Mouse (Mus musculus) liver, embryonic 15.5 days (tissue): Measurements from ENCODE around the gene Kcnj10. TPM values are rescaled to one million over a fixed set of nuclear protein-coding genes. Genes with fewer than 3 reads are reported as not detected.

Experiments
- ATAC-seq: fragments of 200-750 bp; cut with Nextera tagmentation; 2 replicates; pipeline ENCODE4 v1.8.0; 2017; ENCODE audit warnings: moderate number of reproducible peaks, mild to moderate bottlenecking, moderate library complexity; ENCODE audit not compliant: insufficient read depth
- H3K27ac ChIP-seq: fragments of 300-500 bp; sonication (generic); replicated peaks from 2 replicates; pipeline ENCODE4 v1.5.1; 2015; ENCODE audit warnings: mild to moderate bottlenecking, inconsistent platforms
- H3K27me3 ChIP-seq: fragments of 300-500 bp; sonication (generic); 2 replicates; pipeline ENCODE4 v1.6.1; 2015; ENCODE audit warnings: mild to moderate bottlenecking, inconsistent platforms
- H3K36me3 ChIP-seq: fragments of 300-500 bp; sonication (generic); replicated peaks from 2 replicates; pipeline ENCODE4 v1.6.1; 2015; ENCODE audit warnings: moderate library complexity, mild to moderate bottlenecking, inconsistent platforms
- H3K4me1 ChIP-seq: fragments of 300-500 bp; sonication (generic); replicated peaks from 2 replicates; pipeline ENCODE4 v1.6.1; 2015; ENCODE audit warnings: inconsistent platforms
- H3K4me2 ChIP-seq: fragments of 300-500 bp; sonication (generic); 2 replicates; pipeline ENCODE4 v1.6.1; 2015; ENCODE audit warnings: moderate library complexity, mild to moderate bottlenecking, inconsistent platforms
- H3K4me3 ChIP-seq: fragments of 300-500 bp; sonication (generic); replicated peaks from 2 replicates; pipeline ENCODE4 v1.5.1; 2015; ENCODE audit warnings: mild to moderate bottlenecking, inconsistent platforms
- H3K9ac ChIP-seq: fragments of 300-500 bp; sonication (generic); 2 replicates; pipeline ENCODE4 v1.6.1; 2015; ENCODE audit warnings: moderate library complexity, mild to moderate bottlenecking, inconsistent platforms
- H3K9me3 ChIP-seq: fragments of 300-500 bp; sonication (generic); replicated peaks from 2 replicates; pipeline ENCODE4 v1.6.1; 2016; ENCODE audit warnings: inconsistent platforms
- WGBS: fragments of 180-500 bp; shearing (Covaris S2); methylation state at CpG from one replicate; pipeline ENCODE4 v1.1.7; 2015; ENCODE audit warnings: mixed read lengths; ENCODE audit not compliant: insufficient replicate concordance; 5-methylcytosine and 5-hydroxymethylcytosine counted together
- polyA plus RNA-seq: library from polyadenylated mRNA; unstranded; fragments of >200 nt; fragmentation: Nextera tagmentation; extraction: Ambion mirVana; gene quantifications from 2 replicates; pipeline ENCODE4 v1.2.1, GENCODE M21; 2015

Kcnj10 gene
- polyA plus RNA-seq, 1 experiment from 2014 or later, result 0.09 TPM

DNA sequence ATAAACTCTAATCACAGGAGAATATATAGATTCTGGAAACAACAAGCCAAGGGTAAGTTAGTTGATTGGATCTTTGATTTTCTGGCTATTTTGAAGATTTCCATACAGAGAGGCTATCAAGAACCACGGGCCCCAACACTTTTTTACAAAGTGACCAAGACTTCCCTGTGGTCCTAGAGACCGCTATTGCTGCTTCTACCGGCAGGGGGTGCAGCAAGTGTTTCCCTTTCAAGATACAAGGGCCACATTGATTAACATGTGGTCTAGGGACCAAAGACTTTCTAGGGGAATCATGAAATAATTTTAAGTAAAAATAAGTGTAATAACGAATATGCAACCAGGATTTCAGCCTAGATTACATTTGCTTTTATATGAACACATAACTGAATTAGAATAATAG, 69.8 kb downstream of the Kcnj10 start:
- no peak overlapping the region for H3K4me2 ChIP-seq

DNA sequence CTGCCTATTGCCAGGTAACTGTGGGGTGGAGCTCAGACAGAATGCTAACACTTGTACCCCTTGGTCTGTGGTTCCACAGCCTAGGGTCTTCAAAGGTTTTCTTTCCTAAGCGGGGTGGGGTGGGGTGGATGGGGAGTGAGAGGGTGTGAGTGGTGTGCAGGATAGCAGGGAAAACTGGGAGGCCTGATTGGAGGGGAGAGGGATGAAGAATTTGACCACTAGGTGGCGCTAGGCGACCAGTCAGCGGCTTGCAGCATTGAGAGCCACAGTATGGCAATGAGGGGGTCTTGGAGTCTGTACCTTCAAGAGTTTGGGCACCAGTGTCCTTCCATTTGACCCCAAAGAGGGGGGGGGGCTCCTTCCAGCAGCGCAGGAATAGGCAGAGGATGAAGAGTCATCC, 71.2 kb downstream of the Kcnj10 start:
- Histone ChIP-seq H3K4me1 (no peaks in the 10 kb centered on the region), H3K9ac (no peak overlapping the region), H3K4me3 (no peak overlapping the region), H3K36me3 (no peaks in the 10 kb centered on the region), H3K27ac (no peak overlapping the region), H3K4me2 (no peak overlapping the region), H3K27me3 (no peaks in the 10 kb centered on the region; the same call in 1 of the 2 replicates), H3K9me3 (no peaks in the 10 kb centered on the region)
- 3% methylated on average over 5 of the region's 5 CpGs for WGBS
- ATAC-seq, result no peak

More for the DNA sequence above, 69.8 kb downstream of the Kcnj10 start:
- Histone ChIP-seq H3K4me1 (no peaks in the 10 kb centered on the region), H3K36me3 (no peaks in the 10 kb centered on the region), H3K27me3 (no peaks in the 10 kb centered on the region; the same call in 1 of the 2 replicates), H3K9me3 (no peaks in the 10 kb centered on the region), H3K27ac (no peak overlapping the region), H3K4me3 (no peak overlapping the region), H3K9ac (no peak overlapping the region)
- ATAC-seq, result no peak
- 2% methylated on average over 4 of the region's 4 CpGs for WGBS

DNA sequence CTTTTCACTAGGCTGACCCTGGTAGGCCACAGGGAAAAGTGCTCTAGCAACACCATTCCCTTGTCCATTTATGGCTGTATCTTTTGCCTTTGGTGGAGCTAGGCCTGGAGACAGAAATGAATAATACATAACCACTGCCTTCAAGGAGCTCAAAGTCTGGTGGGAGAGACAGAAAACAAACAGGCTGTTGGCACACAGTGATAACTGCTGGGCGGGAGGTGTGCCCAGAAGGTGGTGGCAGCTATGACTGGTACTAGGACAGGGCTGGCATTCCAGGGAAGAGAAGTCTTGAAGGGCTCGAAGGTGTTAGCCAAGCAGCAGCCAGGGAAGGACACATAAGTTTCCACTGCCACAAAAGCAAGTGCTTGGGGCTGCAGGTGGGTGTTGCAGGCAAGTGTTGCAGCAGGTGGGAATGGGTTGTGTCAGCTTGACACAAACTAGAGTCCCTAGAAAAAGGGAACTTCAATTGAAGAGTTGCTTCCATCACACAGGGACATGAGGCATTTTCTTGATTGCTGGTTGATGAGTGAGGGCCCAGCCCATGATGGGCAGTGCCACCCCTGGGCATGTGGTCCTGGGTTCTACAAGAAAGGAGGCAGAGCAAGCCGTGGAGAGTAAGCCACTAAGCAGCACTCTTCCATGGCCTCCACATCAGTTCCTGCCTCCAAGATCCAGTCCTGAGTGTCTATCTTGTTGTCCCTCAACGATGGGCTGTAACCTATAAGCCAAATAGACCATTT, 72.7 kb downstream of the Kcnj10 start:
- Histone ChIP-seq H3K4me1 (no peaks in the 10 kb centered on the region), H3K27ac (no peak overlapping the region), H3K27me3 (no peaks in the 10 kb centered on the region), H3K36me3 (no peaks in the 10 kb centered on the region), H3K4me3 (no peak overlapping the region), H3K9ac (no peak overlapping the region), H3K9me3 (no peaks in the 10 kb centered on the region), H3K4me2 (no peak overlapping the region)
- WGBS, result 47% methylated on average over 4 of the region's 4 CpGs
- no peak for ATAC-seq

DNA sequence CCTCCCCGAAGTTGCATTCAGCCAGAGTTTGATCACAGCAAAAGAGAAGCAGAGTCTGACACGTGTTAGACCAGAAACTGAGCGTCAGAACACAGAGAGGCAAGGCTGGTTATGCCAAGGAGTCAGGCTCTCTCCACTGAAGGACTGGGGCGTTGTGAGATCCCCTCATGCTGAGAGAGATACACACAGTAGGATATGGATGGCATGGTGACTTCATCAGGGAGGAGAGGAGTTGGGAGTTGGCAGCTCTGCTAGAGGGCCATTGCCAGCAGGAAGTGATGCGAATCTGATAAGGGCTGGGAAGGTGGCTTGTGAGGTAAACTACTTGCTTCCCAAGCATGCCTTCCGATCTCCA, 73.2 kb downstream of the Kcnj10 start:
- H3K4me1 ChIP-seq, result no peaks in the 10 kb centered on the region
- H3K9ac ChIP-seq, result no peak overlapping the region
- no peak overlapping the region for H3K27ac ChIP-seq
- no peaks in the 10 kb centered on the region for H3K27me3 ChIP-seq
- ATAC-seq, result no peak
- no peak overlapping the region for H3K4me2 ChIP-seq
- H3K36me3 ChIP-seq, result no peaks in the 10 kb centered on the region
- WGBS, result 63% methylated on average over 6 of the region's 6 CpGs
- H3K4me3 ChIP-seq, result no peak overlapping the region
- no peaks in the 10 kb centered on the region for H3K9me3 ChIP-seq

DNA sequence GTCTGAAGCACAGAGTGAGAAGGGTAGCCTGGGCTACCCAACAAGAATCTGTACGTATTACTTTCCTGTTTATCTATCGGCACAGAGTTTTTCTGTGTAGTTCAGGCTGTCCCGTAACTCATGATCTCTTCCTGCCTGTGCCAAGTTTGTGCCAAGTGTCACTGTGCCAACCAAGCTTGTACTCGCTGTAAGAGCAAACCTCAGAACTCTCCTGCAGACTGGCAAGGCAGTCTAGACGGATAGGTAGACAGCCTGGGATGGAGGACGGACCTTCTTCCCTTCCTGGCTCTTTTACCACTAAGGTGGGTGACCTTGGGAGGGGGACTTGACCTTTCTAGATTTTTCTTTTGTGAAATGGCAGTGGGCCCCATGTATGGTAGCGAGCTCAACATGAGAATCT, 74.1 kb downstream of the Kcnj10 start:
- no peaks in the 10 kb centered on the region for H3K36me3 ChIP-seq
- H3K4me2 ChIP-seq, result no peak overlapping the region
- no peak overlapping the region for H3K27ac ChIP-seq
- no peak overlapping the region for H3K4me3 ChIP-seq
- no peak for ATAC-seq
- H3K27me3 ChIP-seq, result no peaks in the 10 kb centered on the region
- no peak overlapping the region for H3K9ac ChIP-seq
- no peaks in the 10 kb centered on the region for H3K9me3 ChIP-seq
- H3K4me1 ChIP-seq, result no peaks in the 10 kb centered on the region
- WGBS, result 62% methylated on average over 7 of the region's 7 CpGs

DNA sequence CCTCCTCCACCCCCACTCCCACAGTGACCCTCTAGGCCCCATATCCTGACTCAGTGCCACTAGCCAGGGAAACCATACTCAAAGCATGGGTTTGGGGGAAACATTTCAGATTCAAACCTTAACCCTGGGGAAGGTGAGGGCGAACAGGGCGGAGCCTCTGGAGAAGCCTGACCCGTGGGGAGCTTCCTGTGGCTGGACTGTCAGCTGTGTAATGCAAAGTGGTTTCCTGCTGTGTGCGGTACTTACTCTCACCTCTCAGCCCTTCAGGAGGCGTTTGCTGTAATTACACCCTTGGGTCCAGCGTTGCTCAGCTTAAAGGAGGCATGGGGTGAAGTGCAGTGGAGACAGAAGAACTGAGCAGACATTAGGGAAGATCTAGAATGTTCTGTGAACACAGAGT, 77.2 kb downstream of the Kcnj10 start:
- Histone ChIP-seq H3K9me3 (no peaks in the 10 kb centered on the region), H3K27me3 (no peaks in the 10 kb centered on the region), H3K27ac (no peak overlapping the region), H3K4me1 (no peaks in the 10 kb centered on the region), H3K9ac (no peak overlapping the region), H3K4me2 (no peak overlapping the region), H3K36me3 (no peaks in the 10 kb centered on the region), H3K4me3 (no peak overlapping the region)
- no peak for ATAC-seq
- 11% methylated on average over 6 of the region's 6 CpGs for WGBS

DNA sequence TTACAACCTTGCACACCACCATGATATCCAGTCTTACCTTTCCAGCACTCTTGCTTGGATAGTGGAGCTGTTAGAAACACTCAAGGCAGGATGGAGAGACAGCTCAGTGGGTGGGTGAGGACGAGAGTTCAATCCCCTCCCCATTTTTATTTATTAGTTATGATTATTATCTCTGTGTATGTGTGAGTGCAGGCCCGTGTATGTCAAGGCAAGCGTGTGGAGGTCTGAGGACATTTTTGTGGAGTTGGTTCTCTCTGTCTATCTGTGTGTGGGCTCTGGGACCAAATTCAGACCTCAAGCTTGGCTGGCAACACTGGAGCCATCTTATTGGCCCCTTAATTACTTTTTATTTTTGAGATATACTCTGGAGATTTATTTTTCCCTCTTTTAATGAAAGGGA, 77.6 kb downstream of the Kcnj10 start:
- Histone ChIP-seq H3K9ac (no peak overlapping the region), H3K27me3 (no peaks in the 10 kb centered on the region), H3K36me3 (no peaks in the 10 kb centered on the region), H3K27ac (no peak overlapping the region), H3K4me1 (no peaks in the 10 kb centered on the region), H3K4me2 (no peak overlapping the region), H3K4me3 (no peak overlapping the region), H3K9me3 (no peaks in the 10 kb centered on the region)
- no peak for ATAC-seq
- 47% methylated on average over 3 of the region's 3 CpGs for WGBS

DNA sequence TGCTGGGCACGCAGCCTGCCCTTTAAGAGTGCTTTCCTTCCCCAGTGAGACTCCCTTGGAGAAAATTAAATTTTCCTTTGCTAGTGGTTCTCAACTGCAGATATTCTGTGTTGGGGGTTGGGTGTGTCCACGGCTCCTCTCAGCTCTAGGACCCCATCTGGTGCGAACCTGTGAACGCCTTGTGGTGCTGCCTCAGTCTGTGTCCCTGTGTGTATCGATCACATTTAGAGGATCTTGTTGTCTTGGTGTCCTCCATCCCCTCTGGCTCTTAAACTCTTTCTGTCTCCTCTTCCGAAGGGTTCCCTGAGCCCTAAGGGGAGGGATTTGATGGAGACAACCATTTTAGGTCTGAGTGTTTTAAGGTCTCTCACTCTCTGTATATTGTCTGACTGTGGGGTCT, 79.2 kb downstream of the Kcnj10 start:
- H3K9me3 ChIP-seq, result no peaks in the 10 kb centered on the region
- no peaks in the 10 kb centered on the region for H3K27me3 ChIP-seq
- H3K4me1 ChIP-seq, result no peaks in the 10 kb centered on the region
- 62% methylated on average over 6 of the region's 6 CpGs for WGBS
- no peak for ATAC-seq
- no peak overlapping the region for H3K4me2 ChIP-seq
- H3K9ac ChIP-seq, result no peak overlapping the region
- no peak overlapping the region for H3K4me3 ChIP-seq
- no peak overlapping the region for H3K27ac ChIP-seq
- H3K36me3 ChIP-seq, result no peaks in the 10 kb centered on the region

DNA sequence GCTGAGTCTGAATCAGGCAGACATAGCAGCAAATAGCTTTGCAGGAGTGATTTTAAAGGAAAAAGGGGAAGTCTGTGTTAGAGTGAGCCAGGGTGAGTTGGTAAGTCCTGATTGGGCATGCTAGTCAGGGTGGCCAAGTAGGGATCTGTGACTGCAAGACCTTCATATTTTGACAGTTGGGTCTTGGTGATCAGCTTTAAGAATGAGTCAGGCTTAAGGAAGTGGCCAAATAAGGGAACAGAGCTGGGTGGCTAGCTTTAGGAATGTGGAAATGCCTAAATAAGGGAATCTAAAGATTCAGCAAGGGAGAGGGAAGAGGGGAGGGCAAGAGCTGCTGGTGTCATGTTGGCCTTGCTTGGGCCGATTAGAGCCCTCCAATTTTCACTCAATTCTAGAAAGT, 82.4 kb downstream of the Kcnj10 start:
- ATAC-seq, result no peak
- H3K9me3 ChIP-seq, result no peaks in the 10 kb centered on the region
- no peak overlapping the region for H3K27ac ChIP-seq
- WGBS, result 23% methylated on average over 1 of the region's 1 CpGs
- no peak overlapping the region for H3K4me2 ChIP-seq
- H3K9ac ChIP-seq, result no peak overlapping the region
- H3K4me3 ChIP-seq, result no peak overlapping the region
- H3K36me3 ChIP-seq, result no peaks in the 10 kb centered on the region
- no peaks in the 10 kb centered on the region for H3K27me3 ChIP-seq
- H3K4me1 ChIP-seq, result no peaks in the 10 kb centered on the region

Other genes starting within 250 kb of the Kcnj10 start
- gene Pex19, start 214.5 kb upstream of the Kcnj10 start, polyA plus RNA-seq, result 38.7 and 41.8 TPM in 2 replicates
- gene Dcaf8, start 193.1 kb upstream of the Kcnj10 start, polyA plus RNA-seq, result 55.3 and 62.8 TPM in 2 replicates
- 20.2 and 22.3 TPM in 2 replicates for gene Pea15a, start 134.4 kb upstream of the Kcnj10 start, polyA plus RNA-seq
- 2.9 and 5.0 TPM in 2 replicates for gene Casq1, start 121.3 kb upstream of the Kcnj10 start, polyA plus RNA-seq
- 0.02 TPM in 1 of 2 replicates, not detected in the other for gene Atp1a4, start 82.8 kb upstream of the Kcnj10 start, polyA plus RNA-seq
- gene Igsf8, start 79.6 kb upstream of the Kcnj10 start, polyA plus RNA-seq, result 17.9 and 23.1 TPM in 2 replicates
- gene Atp1a2, start 43.1 kb upstream of the Kcnj10 start, polyA plus RNA-seq, result 0.39 and 0.40 TPM in 2 replicates
- gene Kcnj9, start 11.9 kb upstream of the Kcnj10 start, polyA plus RNA-seq, result 0.03 TPM in 1 of 2 replicates, not detected in the other
- gene Pigm, start 35.3 kb downstream of the Kcnj10 start, polyA plus RNA-seq, result 1.7 and 1.9 TPM in 2 replicates
- gene Slamf9, start 134.1 kb downstream of the Kcnj10 start, polyA plus RNA-seq, result 0.78 and 1.2 TPM in 2 replicates
- gene Igsf9, start 140.6 kb downstream of the Kcnj10 start, polyA plus RNA-seq, result 0.96 and 1.2 TPM in 2 replicates
- 121 and 125 TPM in 2 replicates for gene Tagln2, start 158.8 kb downstream of the Kcnj10 start, polyA plus RNA-seq
- 0.29 and 0.43 TPM in 2 replicates for gene Cfap45, start 179.6 kb downstream of the Kcnj10 start, polyA plus RNA-seq
- not detected in 2 replicates for gene Vsig8, start 214.7 kb downstream of the Kcnj10 start, polyA plus RNA-seq
- gene Slamf8, start 249.4 kb downstream of the Kcnj10 start, polyA plus RNA-seq, result 0.10 and 0.33 TPM in 2 replicates